Comparison of ENCODE assay signal across 15 mouse cellular contexts in the genomic region with DNA sequence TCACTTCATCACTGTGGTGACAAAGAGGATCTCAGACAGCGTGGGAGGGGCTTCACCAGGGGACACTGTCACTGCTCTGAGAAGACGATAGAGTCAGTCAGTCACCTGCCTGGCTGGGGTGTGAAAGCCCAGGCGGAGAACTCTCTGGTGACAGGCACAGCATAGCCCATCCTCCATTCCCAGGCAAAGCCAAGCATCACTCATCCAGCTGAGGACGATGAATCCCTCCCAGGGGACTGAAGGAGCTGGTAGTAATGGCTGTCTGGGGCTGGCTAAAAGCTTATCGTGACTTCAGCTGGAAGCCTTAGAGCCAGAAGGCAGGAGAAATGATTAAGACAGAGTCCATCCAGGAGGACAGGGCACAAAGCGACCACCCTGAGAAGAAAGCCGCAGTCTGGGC.
"Had no signal": no experiment of that assay in that cellular context is flagged by ENCODE, and none has a peak within 500 bp of the region (broad histone marks: within the 10 kb centered on the region; RNA-seq: fewer than 3 reads in every experiment).

No protein-coding gene starts in this region.

- H3K27ac ChIP-seq: intestine, embryonic 15.5 days; kidney, embryonic 15.5 days; left cerebral cortex, adult 2 months; liver, embryonic 13.5 days; midbrain, embryonic 12.5 days; midbrain, embryonic 15.5 days had no signal

- DNase-seq: kidney, adult 11 months; kidney, adult 8-10 months; kidney, postnatal 10 days; kidney, postnatal 36 days; layer of hippocampus, postnatal 36 days; liver, embryonic 13.5 days; lung, postnatal 10 days; lung, postnatal 4 days; thymus, adult 18-20 months; thymus, postnatal 36 days had no signal

- H3K4me1 ChIP-seq: intestine, embryonic 15.5 days; kidney, embryonic 15.5 days; liver, embryonic 13.5 days; midbrain, embryonic 12.5 days; midbrain, embryonic 15.5 days had no signal

- H3K4me3 ChIP-seq: intestine, embryonic 15.5 days; kidney, embryonic 15.5 days; left cerebral cortex, adult 2 months; liver, embryonic 13.5 days; midbrain, embryonic 12.5 days; midbrain, embryonic 15.5 days had no signal

- H3K4me2 ChIP-seq: intestine, embryonic 15.5 days; kidney, embryonic 15.5 days; liver, embryonic 13.5 days; midbrain, embryonic 12.5 days; midbrain, embryonic 15.5 days had no signal

- H3K9ac ChIP-seq: intestine, embryonic 15.5 days; kidney, embryonic 15.5 days; liver, embryonic 13.5 days; midbrain, embryonic 12.5 days; midbrain, embryonic 15.5 days had no signal

- ATAC-seq: intestine, embryonic 15.5 days; midbrain, embryonic 15.5 days had no signal

- H3K27me3 ChIP-seq: intestine, embryonic 15.5 days; kidney, embryonic 15.5 days; liver, embryonic 13.5 days; midbrain, embryonic 12.5 days; midbrain, embryonic 15.5 days had no signal

- H3K9me3 ChIP-seq: intestine, embryonic 15.5 days; kidney, embryonic 15.5 days; liver, embryonic 13.5 days; midbrain, embryonic 12.5 days; midbrain, embryonic 15.5 days had no signal

- H3K36me3 ChIP-seq: intestine, embryonic 15.5 days; kidney, embryonic 15.5 days; liver, embryonic 13.5 days; midbrain, embryonic 12.5 days; midbrain, embryonic 15.5 days had no signal
